Mouse (Mus musculus): ENCODE results near the gene Fam171a1. TPM values are rescaled to one million over a fixed set of nuclear protein-coding genes. Genes with fewer than 3 reads are reported as not detected.
"Not testable (repeated sequence)": the region's sequence is repeated elsewhere in the genome, so short reads cannot be mapped to it uniquely, and the experiment has no call there.

Gene Fam171a1
- 10 to 100 TPM; 27.7 to 29.7 TPM for total RNA-seq (2021)
- long read RNA-seq, experiment 1, full-length matches to known transcripts, result 3 of 22 reads
- long read RNA-seq, experiment 1, partial matches to known transcripts, result 12 of 22 reads
- long read RNA-seq, experiment 1, other reads (novel, unspliced or antisense), result 7 of 22 reads
- long read RNA-seq, experiment 2, full-length matches to known transcripts, result 2 of 4 reads
- long read RNA-seq, experiment 2, partial matches to known transcripts, result 0 of 4 reads
- long read RNA-seq, experiment 2, other reads (novel, unspliced or antisense), result 2 of 4 reads

GRCm38 (mm10) chr2:3113866-3114265 lies at the start of gene Fam171a1:
Gene Fam171a1 (plus strand): TSS chr2:3114224.
- no peak for DNase-seq

GRCm38 (mm10) chr2:3069140-3069539 lies 44.9 kb upstream of the Fam171a1 start:
- no peak for DNase-seq

- not testable (repeated sequence) for DNase-seq
Observed at GRCm38 (mm10) chr2:3088361-3088760, 25.7 kb upstream of the Fam171a1 start.

GRCm38 (mm10) chr2:3089274-3089673 lies 24.8 kb upstream of the Fam171a1 start:
- DNase-seq, result peak in 1 of 2 experiments; percentile 26

- no peak for DNase-seq
Observed at GRCm38 (mm10) chr2:3096101-3096500, 17.9 kb upstream of the Fam171a1 start.

GRCm38 (mm10) chr2:3099971-3100370 lies 14.1 kb upstream of the Fam171a1 start:
- no peak for DNase-seq

GRCm38 (mm10) chr2:3101292-3101957 lies 12.6 kb upstream of the Fam171a1 start:
- no peak for DNase-seq

- peak; percentile 14 to 22 for DNase-seq
Observed at GRCm38 (mm10) chr2:3102360-3102759, 11.7 kb upstream of the Fam171a1 start.

GRCm38 (mm10) chr2:3107471-3107870 lies 6.6 kb upstream of the Fam171a1 start:
- DNase-seq, result no peak

- no peak for DNase-seq
Observed at GRCm38 (mm10) chr2:3108431-3108830, 5.6 kb upstream of the Fam171a1 start.

- no peak for DNase-seq
Observed at GRCm38 (mm10) chr2:3108834-3109233, 5.2 kb upstream of the Fam171a1 start.

- DNase-seq, result no peak
Observed at GRCm38 (mm10) chr2:3117855-3118202, 3.8 kb downstream of the Fam171a1 start.

GRCm38 (mm10) chr2:3118203-3118941 lies 4.3 kb downstream of the Fam171a1 start:
- DNase-seq, result peak; percentile 92 to 97

GRCm38 (mm10) chr2:3118969-3119368 lies 4.9 kb downstream of the Fam171a1 start:
- DNase-seq, result no peak

GRCm38 (mm10) chr2:3119371-3119935 lies 5.4 kb downstream of the Fam171a1 start:
- no peak for DNase-seq

GRCm38 (mm10) chr2:3122571-3122970 lies 8.5 kb downstream of the Fam171a1 start:
- DNase-seq, result peak in 1 of 2 experiments; percentile 28

- DNase-seq, result no peak
Observed at GRCm38 (mm10) chr2:3127256-3127883, 13.3 kb downstream of the Fam171a1 start.

GRCm38 (mm10) chr2:3128344-3128871 lies 14.4 kb downstream of the Fam171a1 start:
- no peak for DNase-seq

- DNase-seq, result peak; percentile 27 to 32
Observed at GRCm38 (mm10) chr2:3128910-3129309, 14.9 kb downstream of the Fam171a1 start.

GRCm38 (mm10) chr2:3132473-3132872 lies 18.4 kb downstream of the Fam171a1 start:
- DNase-seq, result no peak

GRCm38 (mm10) chr2:3134580-3135296 lies 20.7 kb downstream of the Fam171a1 start:
- DNase-seq, result peak; percentile 36 to 65

All from adrenal gland, postnatal 36 days (tissue).